Mouse (Mus musculus) c-Kit-positive CD71-positive TER-119-positive erythroid progenitor cells, embryonic 14.5 days (primary cell): ENCODE results near the gene Olfr1535.
A peak's percentile ranks its signal among the peaks of the same experiment; 100 is the strongest.

Source experiments
- DNase-seq: peaks from one replicate; pipeline ENCODE4 v3.0.0-alpha.2; 2013; ENCODE audit warnings: low spot score

The Olfr1535 gene

DNA sequence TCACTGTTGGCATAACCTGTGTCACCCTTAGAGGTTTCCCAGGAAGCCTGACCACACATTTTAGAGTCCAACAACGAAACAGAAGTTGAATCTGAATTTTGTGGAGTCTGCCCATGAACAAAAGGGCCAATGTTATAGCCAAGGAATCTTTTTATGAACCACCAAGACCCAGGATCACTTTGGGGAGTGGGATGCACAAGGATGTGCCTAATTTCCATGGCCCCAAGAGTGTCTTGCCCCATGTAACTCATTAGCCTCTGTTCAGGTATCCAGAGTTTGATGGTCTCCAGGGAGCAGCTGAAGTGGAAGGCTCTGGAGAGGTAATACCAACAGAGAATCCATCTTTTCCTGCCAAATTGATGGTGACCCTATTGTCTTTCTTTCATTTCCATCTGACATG is at the start of gene Olfr1535:
TSS of gene Olfr1535 (minus strand) at position 101 of the 400 bp plus-strand sequence.
- DNase-seq = no peak

DNA sequence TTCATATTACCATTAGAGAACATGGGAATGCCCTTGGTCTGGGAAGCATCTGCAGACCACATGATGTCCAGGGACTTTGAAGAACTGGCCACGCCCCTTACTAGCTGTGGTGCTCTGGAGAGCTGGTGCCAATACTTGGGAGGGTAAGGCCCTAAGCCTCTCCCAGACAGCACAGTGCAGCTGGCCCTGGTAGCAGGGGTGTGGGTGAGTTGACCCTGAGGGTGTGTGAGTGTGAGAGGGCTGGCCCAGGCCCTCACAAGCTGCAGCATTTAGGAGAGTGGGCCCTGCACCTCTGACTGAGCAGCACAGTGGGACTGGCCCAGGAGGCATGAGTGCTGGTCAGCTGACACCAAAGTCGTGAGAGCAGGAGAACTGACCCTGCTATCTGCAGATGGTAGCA is 31.9 kb upstream of the Olfr1535 start:
- DNase-seq = no peak

DNA sequence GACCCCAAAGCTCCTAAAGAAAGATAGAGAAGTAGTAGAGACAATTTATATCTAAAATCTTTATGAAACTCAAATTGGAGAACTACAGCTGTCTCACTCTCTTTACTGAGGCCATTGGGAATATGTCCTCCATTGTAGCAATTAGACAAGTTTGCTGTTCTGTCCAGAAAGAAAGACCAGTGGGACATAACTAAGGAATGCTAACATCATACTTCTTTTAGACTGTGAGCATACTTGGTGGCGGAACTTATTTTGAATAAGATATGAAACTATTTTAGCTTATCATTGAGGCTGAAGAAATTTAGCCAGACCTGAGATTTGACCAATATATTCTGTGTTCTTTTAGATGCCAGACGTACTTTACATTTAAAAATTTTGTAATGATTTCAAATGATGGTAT is 22.0 kb upstream of the Olfr1535 start, which contains the start of gene Olfr1364:
TSS of gene Olfr1364 (minus strand) at position 101 of the 400 bp plus-strand sequence.
- DNase-seq = no peak

DNA sequence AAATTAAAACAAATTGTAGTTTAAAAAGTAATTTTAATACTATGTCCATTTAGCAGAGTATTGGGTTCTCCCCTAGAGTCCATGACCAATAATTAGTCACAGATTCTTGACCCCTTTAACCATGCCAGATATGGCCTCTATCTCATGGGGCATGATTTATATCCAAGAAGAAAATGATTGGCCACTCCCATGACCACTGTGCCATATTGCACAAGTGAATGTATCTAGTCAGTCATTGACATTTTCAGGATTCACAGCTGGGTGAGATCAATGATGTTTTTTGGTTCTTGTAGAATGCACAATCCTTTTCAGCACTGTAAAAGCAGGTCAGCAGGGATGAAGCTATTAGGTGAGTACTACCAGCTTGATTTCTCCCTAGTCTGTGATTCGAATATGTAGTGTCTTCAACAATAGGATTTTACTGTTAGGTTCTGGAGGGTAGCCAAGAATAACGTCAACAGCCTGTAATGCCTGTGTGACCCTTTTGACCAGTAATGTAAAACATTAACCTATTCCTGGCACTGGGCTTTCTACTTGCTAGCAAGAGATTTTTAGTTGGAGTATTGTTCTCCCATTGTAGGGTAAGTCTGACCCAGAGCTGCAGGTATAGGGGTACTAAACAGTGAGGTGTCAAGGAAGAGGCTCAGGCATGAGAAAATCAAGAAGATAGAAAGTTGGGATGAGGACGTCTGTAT is 9.1 kb downstream of the Olfr1535 start:
- DNase-seq = no peak

DNA sequence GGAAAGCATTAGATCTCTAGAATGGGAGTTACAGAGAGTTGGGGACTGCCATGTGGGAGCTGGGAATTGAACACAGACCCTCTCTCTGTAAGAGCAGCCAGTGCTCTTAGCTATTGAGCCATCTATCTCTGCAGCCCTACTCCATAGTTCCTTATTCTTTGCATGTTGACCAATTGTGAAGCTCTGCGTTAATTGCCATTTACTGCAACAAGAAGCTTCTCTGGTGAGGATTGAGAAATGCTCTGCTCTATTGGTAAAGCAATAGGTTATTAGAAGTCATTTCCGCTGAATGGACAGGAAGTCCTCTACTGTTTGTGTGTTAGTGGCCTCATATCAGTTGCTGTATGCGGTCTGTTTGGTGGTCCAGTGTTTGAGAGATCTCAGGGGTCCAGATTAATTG is 10.2 kb downstream of the Olfr1535 start:
- DNase-seq = no peak

DNA sequence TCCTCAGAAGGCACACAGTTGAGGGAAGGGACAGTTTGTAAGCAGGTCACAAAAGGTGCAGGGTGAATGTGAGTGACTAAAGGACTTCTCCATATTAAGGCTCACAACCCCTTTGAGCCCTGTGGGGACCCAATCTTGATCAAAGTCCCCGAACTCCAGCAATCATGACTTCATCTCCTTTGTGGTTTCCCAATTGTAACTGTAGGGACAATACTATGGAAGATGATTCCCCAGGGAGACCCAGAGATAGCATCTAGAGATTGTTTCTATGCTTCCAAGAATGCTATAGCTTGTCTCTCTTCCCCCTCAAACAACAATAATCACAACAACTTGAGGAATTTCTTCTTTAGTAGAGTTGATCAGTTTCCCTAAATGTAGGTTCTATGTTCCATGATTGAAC is 17.0 kb downstream of the Olfr1535 start, which contains the start of gene Olfr1366:
TSS of gene Olfr1366 (minus strand) at position 101 of the 400 bp plus-strand sequence.
- no peak for DNase-seq

DNA sequence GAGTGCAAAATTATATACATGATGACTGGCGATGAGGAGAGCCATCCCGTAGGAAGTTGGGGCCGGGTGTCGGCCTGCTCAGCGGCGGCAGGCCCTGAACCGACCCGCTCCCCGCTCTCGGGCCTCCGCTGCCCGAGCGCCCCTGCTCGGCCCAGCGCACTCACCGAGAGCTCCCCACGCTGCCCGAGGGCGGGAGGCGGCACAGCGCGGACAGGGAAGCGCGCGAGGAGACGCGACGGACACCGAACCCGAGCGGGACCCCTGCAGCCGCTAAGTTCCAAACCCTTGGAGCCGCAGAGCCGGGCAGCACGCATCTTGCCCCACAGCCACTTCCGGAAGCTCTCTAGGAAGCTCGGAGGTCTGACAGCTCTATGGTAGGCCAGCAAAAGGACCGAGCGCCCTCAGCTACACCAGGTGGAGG is 28.9 kb downstream of the Olfr1535 start, which contains the start of gene Zkscan8:
TSS of gene Zkscan8 (minus strand) at position 340 of the 421 bp plus-strand sequence.
- DNase-seq = peak; percentile 81

DNA sequence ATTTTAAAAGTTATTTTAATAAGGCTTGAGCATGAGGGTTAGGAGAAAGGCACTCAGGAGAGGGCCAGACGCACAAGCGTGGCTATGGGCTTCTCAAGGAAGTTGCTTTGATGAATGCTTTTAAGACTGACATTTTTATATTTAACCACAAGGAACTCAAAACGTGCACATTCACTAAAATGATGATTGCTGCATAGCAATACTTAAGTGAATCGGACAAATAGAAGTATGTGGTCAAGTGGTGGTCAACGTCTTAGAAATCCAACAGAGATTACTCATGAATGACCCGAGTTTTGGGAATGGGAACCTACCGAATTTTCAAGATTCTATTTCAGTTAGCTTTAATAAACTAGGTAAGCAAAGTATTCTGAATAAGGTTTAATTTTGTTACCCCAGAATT is 29.6 kb downstream of the Olfr1535 start:
- DNase-seq = peak; percentile 13

DNA sequence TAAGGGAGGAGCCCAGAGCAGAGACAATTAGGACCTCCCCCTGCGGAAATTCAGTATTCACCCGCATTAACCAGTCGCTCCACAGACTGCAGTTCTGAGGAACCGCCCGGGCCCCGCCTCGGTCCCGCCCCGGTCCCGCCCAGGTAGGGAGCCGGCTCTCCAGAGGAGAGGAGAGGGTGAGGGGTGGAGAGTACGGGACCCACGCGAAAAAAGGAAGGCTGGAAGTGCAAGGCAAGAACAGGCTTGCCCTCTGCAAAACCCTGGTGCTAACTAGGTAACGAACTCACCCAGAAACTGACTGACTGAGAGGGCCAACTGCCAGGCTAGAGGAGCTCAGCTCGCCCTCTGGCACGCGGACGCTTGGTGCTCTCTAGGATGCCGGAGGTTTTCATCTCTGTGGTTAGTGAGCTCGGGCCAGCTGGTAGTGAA is 53.5 kb downstream of the Olfr1535 start:
- peak; percentile 88 for DNase-seq
